Mouse (Mus musculus): ENCODE measurements around the gene Mtg1.

The Mtg1 gene

GRCm38 (mm10) chr7:140137135-140138020 lies at the start of gene Mtg1:
Mtg1 (plus strand) TSS chr7:140137564.
- peak; percentile 97 to 99 for DNase-seq

GRCm38 (mm10) chr7:140090601-140091000 lies 46.8 kb upstream of the Mtg1 start:
- no peak for DNase-seq

- DNase-seq = no peak
Observed at GRCm38 (mm10) chr7:140092924-140093528, 44.3 kb upstream of the Mtg1 start, which contains the start of gene Prap1. Prap1 (plus strand) TSS chr7:140093395.

- DNase-seq = no peak
Observed at GRCm38 (mm10) chr7:140094954-140095353, 42.4 kb upstream of the Mtg1 start.

- no peak for DNase-seq
Observed at GRCm38 (mm10) chr7:140095556-140095955, 41.8 kb upstream of the Mtg1 start.

- DNase-seq = no peak
Observed at GRCm38 (mm10) chr7:140096055-140096454, 41.3 kb upstream of the Mtg1 start.

- no peak for DNase-seq
Observed at GRCm38 (mm10) chr7:140098466-140098865, 38.9 kb upstream of the Mtg1 start.

GRCm38 (mm10) chr7:140101498-140101897 lies 35.9 kb upstream of the Mtg1 start:
- DNase-seq = peak in 1 of 2 experiments; percentile 44

- peak; percentile 81 to 84 for DNase-seq
Observed at GRCm38 (mm10) chr7:140101993-140102860, 35.1 kb upstream of the Mtg1 start, which contains the start of gene Fuom. Fuom (minus strand) TSS chr7:140102441.

- DNase-seq = no peak
Observed at GRCm38 (mm10) chr7:140104009-140104408, 33.4 kb upstream of the Mtg1 start.

- no peak for DNase-seq
Observed at GRCm38 (mm10) chr7:140111943-140112342, 25.4 kb upstream of the Mtg1 start.

- peak in 1 of 2 experiments; percentile 19 for DNase-seq
Observed at GRCm38 (mm10) chr7:140115583-140116328, 21.6 kb upstream of the Mtg1 start, which contains the start of gene Paox. Paox (plus strand) TSS chr7:140115799.

GRCm38 (mm10) chr7:140116329-140117054 lies 20.9 kb upstream of the Mtg1 start, which contains the start of gene Echs1:
Echs1 (minus strand) TSS chr7:140116476.
- peak; percentile 82 to 86 for DNase-seq

- no peak for DNase-seq
Observed at GRCm38 (mm10) chr7:140120484-140120883, 16.9 kb upstream of the Mtg1 start.

- no peak for DNase-seq
Observed at GRCm38 (mm10) chr7:140121338-140121910, 15.9 kb upstream of the Mtg1 start.

GRCm38 (mm10) chr7:140122765-140123164 lies 14.6 kb upstream of the Mtg1 start:
- DNase-seq = no peak

- DNase-seq = no peak
Observed at GRCm38 (mm10) chr7:140124382-140124781, 13.0 kb upstream of the Mtg1 start.

GRCm38 (mm10) chr7:140125278-140126021 lies 11.9 kb upstream of the Mtg1 start:
- peak; percentile 87 to 93 for DNase-seq

- no peak for DNase-seq
Observed at GRCm38 (mm10) chr7:140126022-140126350, 11.4 kb upstream of the Mtg1 start.

GRCm38 (mm10) chr7:140126934-140127333 lies 10.4 kb upstream of the Mtg1 start:
- no peak for DNase-seq

All from cerebellum, postnatal 36 days (tissue).